Mouse (Mus musculus) adrenal gland, adult (tissue): ENCODE results near the gene Ube3c.
A peak's percentile ranks its signal among the peaks of the same experiment; 100 is the strongest.
"Not testable (repeated sequence)": the region's sequence is repeated elsewhere in the genome, so short reads cannot be mapped to it uniquely, and the experiment has no call there.

Experiments
- DNase-seq, 2 experiments: peaks; one replicate each; pipeline ENCODE4 v3.0.0; 2022 to 2023; ENCODE audit warnings: low spot score in 1 of 2; ENCODE audit not compliant: inconsistent age in 2 of 2

Ube3c gene

DNA sequence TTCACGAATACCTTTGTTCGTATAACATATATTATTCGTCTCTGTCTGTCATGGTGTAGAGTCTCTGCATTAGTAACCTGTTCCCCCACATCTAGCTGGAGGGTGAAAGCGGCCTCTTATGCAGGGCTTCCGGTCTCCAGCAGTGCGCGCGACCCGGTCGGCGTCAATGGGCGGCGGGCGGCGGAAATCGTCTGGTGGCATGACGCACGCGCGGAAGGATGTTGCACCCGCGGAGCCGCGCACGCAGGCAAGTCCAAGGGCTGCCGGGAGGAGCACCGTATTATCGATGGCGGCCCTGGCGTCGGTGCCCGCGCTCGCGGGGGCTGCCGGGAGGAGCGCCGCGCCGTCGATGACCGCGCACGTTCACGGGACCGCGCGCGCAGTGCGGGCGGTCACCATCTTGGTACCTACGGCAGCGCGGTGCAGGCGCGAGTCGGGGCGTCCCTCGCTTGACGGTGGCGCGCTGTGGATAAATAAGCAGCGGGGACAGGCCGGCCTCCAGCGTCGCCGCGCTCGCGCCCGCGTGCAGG lies at the start of gene Ube3c:
TSS of gene Ube3c (plus strand) at position 395 of the 530 bp plus-strand sequence.
- peak; percentile 99 for DNase-seq

DNA sequence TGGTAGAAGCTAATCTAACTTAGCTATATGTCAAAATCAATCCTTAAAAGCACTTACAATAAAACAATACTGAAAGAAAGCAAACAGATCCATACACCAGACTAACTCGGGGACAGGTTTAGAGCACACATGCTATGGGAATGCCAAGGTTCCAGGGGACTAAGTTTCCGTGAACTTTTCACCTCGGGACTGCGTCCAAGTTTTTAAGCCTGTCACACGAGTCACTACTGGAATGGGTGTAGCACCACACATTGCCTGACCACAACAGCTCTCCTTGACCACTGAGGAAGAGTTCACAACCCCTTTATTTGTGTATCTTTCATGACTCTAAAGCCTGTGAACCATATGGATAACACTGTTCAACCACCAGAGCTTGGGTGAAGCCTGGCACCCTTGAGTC lies 8.9 kb upstream of the Ube3c start:
- DNase-seq, result peak; percentile 13 to 64

DNA sequence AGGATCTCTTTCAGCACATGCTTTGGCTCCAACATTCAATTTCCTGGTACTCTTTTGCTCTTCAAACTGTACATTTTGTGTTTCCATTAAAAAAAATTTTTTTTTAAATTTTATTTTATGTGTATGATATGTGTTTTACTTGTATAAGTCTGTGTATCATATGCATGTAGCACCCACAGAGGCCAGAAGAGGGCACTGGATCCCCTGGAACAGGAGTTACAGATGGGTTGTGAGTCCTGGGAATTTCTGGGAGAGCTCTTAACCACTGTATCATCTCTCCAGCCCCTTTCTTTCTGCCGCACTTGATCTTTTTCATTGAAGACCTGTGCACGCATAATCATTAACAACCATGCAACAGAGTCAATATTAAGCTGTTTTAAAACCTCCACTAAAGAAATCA lies 8.4 kb upstream of the Ube3c start:
- no peak for DNase-seq

DNA sequence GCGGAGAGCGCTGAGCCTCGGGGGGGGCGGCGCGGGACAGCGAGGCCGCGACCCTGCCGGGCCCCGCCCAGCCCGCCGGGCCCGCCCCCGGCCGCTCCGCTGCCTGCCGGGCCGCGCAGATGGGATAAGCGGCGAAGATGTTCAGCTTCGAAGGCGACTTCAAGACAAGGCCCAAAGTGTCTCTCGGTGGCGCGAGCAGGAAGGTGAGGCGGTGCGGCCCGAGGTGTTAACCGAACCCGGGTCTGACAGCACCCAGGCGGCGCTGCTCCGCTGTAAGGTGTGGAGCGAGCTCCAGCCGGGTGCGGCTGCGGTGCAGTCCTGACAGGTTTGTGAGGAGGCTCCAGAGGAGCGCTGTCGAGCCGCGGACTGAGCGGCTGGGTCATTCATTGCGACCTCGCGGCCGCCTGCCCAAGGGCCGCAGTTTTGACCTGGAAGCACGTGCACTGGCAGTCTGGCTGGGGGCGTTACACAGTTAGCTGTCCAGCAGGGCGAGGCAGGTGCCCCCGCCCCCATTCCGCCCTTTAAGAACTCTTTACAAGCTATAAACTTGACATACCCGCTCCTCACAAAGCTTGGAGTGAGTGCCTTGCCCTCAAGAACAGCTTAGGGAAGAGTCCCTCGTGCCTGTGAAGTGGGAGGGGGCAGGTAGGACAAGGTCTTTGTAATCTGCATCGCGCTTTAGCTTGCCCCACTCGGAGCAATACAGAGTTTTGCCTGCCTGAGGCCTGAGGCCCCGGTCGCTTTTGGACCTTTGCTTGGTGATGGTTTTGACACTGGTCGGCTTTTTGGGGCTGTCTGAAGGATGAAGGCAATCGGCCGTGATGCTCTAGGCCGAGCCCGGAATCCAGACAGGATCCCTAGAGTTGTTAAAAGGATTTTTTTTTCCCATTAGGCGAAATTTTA lies 587 bp downstream of the Ube3c start:
- no peak for DNase-seq

DNA sequence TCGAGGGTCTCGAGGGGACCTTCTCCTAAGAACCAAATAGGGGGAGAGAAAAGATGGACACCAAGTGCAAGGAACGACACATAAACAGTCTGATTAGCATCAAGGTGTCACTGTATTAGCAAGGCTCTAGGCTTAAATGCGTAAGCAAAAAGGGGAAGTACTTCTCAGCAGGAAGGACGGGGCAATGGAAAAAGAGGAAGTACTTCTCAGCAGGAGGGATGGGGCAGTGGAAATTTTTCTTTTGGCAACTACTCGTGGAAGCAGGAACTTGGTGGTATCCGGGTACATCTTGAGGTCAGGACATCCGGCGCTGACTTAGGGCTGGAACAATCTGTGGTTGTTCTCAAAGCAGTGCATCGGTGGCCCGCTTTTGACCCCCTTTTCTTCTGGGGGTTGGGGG lies 5.2 kb downstream of the Ube3c start:
- DNase-seq, result not testable (repeated sequence)

DNA sequence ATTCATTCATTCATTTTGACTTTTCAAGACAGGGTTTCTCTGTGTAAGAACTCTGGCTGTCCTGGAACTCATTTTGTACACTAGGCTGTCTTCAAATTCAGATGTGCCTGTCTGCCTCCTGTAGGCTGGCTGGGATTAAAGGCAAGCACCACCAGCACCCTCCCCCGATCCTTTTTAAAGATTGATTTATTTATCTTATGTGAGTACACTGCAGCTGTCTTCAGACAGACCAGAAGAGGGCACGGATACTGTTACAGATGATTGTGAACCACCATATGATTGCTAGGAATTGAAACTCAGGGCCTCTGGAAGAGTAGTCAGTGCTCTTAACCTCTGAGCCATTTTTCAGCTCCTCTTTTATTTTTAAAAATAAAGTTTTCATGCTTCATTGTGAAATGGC lies 6.0 kb downstream of the Ube3c start:
- no peak for DNase-seq

DNA sequence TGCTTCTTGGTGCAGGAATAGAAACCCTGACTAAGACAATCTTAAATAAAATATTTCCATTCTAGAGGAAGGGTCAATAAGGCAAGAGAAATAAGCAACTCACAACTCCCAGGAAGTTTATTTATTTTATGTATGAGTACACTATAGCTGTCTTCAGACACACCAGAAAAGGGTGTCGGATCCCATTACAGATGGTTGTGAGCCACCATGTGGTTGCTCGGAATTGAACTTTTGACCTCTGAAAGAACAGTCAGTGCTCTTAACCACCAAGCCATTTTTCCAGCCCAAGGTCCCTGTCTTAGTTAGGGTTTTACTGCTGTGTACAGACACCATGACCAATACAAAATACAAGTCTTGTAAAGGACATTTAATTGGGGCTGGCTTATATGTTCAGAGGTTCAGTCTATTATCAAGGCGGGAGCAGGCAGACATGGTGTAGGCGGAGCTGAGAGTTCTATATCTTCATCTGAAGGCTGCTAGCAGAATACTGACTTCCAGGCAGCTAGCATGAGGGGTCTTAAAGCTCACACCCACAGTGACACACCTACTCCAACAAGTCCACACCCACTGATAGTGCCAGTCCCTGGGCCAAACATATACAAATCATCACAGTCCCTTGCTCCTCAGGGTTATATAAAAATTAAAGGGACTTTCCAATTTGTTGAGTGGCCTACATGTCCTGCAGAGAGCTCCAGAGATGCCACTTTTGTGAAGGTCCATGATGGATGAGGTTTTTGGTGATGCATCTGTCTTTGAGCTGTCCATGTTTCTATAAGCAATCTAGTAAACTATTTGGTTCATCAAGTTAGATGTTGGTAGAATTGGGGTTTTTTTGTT lies 9.0 kb downstream of the Ube3c start:
- no peak for DNase-seq

GRCm38 (mm10) chr5:29583880-29584595 lies 15.0 kb downstream of the Ube3c start:
- no peak for DNase-seq

- not testable (repeated sequence) for DNase-seq
Measured at GRCm38 (mm10) chr5:29592161-29592560, 23.1 kb downstream of the Ube3c start.

GRCm38 (mm10) chr5:29606546-29606945 lies 37.5 kb downstream of the Ube3c start:
- DNase-seq, result no peak

DNA sequence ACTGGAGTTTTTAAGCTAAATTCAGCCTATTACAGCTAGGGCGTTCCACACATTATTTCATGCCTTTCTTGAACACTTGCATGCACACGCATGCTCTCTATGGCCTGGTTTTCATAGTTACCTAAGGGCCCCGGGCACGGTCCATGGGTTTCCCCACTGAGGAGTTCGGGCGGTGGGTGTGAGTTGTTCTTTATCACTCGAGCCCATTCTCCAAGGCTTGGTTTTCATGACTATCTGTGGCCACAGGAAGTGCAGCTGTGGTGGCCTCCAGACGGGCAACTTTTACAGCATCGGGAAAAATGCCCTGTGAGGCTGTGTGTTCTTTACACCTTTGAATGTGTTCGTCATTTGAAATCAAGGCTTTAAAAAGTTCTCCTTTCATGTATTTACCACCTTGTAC lies 56.6 kb downstream of the Ube3c start:
- no peak for DNase-seq

GRCm38 (mm10) chr5:29629941-29630340 lies 60.9 kb downstream of the Ube3c start:
- DNase-seq, result no peak

- DNase-seq, result no peak
Measured at GRCm38 (mm10) chr5:29631711-29632110, 62.7 kb downstream of the Ube3c start.

- DNase-seq, result no peak
Measured at GRCm38 (mm10) chr5:29636298-29636697, 67.3 kb downstream of the Ube3c start.

GRCm38 (mm10) chr5:29636884-29637283 lies 67.8 kb downstream of the Ube3c start:
- DNase-seq, result no peak

DNA sequence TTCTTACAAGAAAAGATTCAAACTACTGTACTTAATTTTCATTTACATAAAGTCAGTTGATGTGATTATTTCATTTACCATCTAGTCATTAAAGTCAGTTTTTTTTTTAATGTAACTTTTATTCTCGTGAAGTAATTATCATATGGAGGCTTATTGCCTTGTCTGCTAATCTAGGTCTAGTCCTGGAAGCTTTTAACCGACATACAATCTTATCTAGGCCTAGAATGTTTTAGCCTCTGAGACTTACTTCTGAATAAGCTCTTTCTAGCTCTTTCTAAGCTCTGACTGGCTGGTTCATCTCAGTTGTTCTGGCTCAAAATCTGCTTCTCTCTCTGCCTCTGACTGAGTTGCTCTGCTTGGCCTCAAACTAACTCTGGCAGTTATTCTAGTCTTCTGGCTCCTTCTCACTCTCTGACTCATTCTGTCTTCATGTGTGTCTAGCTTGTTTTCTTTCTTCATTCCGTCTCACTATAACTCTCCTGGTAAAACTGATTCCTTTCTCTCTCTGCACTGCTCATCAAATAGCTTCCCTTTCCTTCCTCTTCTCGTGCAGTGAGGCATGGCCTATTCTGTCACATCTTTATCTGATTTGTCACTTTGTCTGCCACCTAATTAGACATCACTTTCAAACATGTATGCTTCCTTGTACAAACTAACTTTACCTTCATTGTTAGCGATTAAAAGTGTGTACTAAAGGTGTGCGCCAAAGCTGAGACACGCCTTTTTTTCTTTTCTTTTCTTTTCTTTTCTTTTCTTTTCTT lies 72.3 kb downstream of the Ube3c start:
- DNase-seq, result no peak

DNA sequence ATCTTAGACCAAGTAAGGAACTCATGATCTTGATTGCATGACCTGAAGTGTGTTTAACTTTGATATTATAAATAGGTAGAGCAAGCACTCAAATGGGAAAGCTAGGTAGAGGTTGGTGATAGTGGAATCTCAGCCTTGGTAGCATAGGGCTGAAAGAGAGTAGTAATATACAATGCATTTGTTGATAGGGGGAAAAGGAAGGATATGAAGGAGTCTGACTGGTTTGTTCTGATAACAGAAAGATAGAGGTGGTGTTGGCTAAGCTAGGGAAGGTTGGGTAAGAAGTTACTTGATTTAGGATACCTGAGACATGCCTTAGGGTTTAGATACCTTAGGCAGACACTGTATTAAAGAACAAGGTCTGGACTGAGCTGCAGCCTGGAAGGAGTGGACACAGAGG lies 82.7 kb downstream of the Ube3c start:
- no peak for DNase-seq

- DNase-seq, result no peak
Measured at GRCm38 (mm10) chr5:29657590-29658339, 88.7 kb downstream of the Ube3c start.

DNA sequence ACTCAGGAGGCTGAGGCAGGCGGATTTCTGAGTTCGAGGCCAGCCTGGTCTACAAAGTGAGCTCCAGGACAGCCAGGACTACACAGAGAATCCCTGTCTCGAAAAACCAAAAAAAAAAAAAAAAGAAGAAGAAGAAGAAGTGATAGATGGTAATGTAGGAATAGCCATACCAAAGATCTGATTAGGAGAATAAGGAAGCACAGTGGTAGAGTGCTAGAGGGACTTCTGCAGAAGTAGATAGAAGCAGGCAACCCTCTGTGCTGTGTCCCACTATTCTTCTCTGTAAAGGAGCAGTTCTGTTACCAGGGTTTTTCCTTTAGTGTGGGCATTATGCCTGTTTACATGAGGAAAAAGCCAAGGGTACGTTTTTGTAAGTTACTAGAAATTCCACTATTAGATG lies 92.2 kb downstream of the Ube3c start:
- not testable (repeated sequence) for DNase-seq

- no peak for DNase-seq
Measured at GRCm38 (mm10) chr5:29665391-29665790, 96.3 kb downstream of the Ube3c start.
